Mouse (Mus musculus) thymus, adult 2 months (tissue): ENCODE results near the gene Cdh4. TPM values are rescaled to one million over a fixed set of nuclear protein-coding genes. Genes with fewer than 3 reads are reported as not detected.

ENCODE experiments used
- DNase-seq: peaks from one replicate; pipeline ENCODE4 v3.0.0; 2021
- H3K27ac ChIP-seq: fragments of 200-500 bp; 2 replicates; pipeline ENCODE4 v1.5.1; 2012; ENCODE audit warnings: low read length, control low read depth; ENCODE audit not compliant: control insufficient read depth, insufficient read depth
- H3K27me3 ChIP-seq: fragments of 200-500 bp; 2 replicates; pipeline ENCODE4 v1.6.1; 2012; ENCODE audit warnings: mild to moderate bottlenecking, low read length, moderate library complexity, mixed read lengths; ENCODE audit not compliant: control insufficient read depth, insufficient read depth
- H3K36me3 ChIP-seq: fragments of 200-500 bp; 2 replicates; pipeline ENCODE4 v1.6.1; 2012; ENCODE audit warnings: mild to moderate bottlenecking, low read length, moderate library complexity; ENCODE audit not compliant: control insufficient read depth, insufficient read depth
- H3K4me1 ChIP-seq: fragments of 200-500 bp; replicated peaks from 2 replicates; pipeline ENCODE4 v1.6.1; 2012; ENCODE audit warnings: low read length; ENCODE audit not compliant: control insufficient read depth, insufficient read depth
- H3K4me3 ChIP-seq: fragments of 200-500 bp; 2 replicates; pipeline ENCODE4 v1.5.1; 2012; ENCODE audit warnings: mild to moderate bottlenecking, low read length, control low read depth, moderate library complexity; ENCODE audit not compliant: control insufficient read depth, insufficient read depth
- CTCF ChIP-seq: fragments of 200-500 bp; IDR thresholded peaks from 2 replicates; pipeline ENCODE4 v1.5.1; 2012; ENCODE audit warnings: mild to moderate bottlenecking, control low read depth, low read length, moderate library complexity, borderline replicate concordance; ENCODE audit not compliant: control insufficient read depth, poor library complexity, insufficient read depth; ENCODE audit errors: extremely low read depth
- POLR2A ChIP-seq: fragments of 200-500 bp; IDR thresholded peaks from 2 replicates; pipeline ENCODE4 v1.6.1; 2012; ENCODE audit warnings: mild to moderate bottlenecking, low read length, control low read depth, moderate library complexity; ENCODE audit not compliant: control insufficient read depth, poor library complexity, insufficient read depth; ENCODE audit errors: extremely low read depth
- WGBS: fragments of 180-500 bp; shearing (Covaris S2); methylation state at CpG from one replicate; pipeline ENCODE4 v1.1.7; 2018; 5-methylcytosine and 5-hydroxymethylcytosine counted together
- polyA plus RNA-seq: library from polyadenylated mRNA; depleted of rRNA; stranded (reverse); fragments of >200 nt; gene quantifications from 2 replicates; pipeline ENCODE4 v1.2.3, GENCODE M21; 2012

Cdh4 gene
- polyA plus RNA-seq, 1 experiment, result 9.7 TPM

GRCm38 (mm10) chr2:179884561-179884960 lies 442.3 kb downstream of the Cdh4 start:
- TF ChIP-seq POLR2A (no peak), CTCF (no peak)
- H3K27ac ChIP-seq, result no peak overlapping the region
- H3K36me3 ChIP-seq, result no peaks in the 10 kb centered on the region
- WGBS, result 48% methylated on average over 7 of the region's 7 CpGs
- H3K4me1 ChIP-seq, result no peaks in the 10 kb centered on the region
- H3K4me3 ChIP-seq, result no peak overlapping the region
- H3K27me3 ChIP-seq, result no peaks in the 10 kb centered on the region
- no peak for DNase-seq

GRCm38 (mm10) chr2:179891048-179891447 lies 448.8 kb downstream of the Cdh4 start:
- DNase-seq, result no peak
- Histone ChIP-seq H3K27ac (no peak overlapping the region), H3K4me1 (no peaks in the 10 kb centered on the region), H3K36me3 (no peaks in the 10 kb centered on the region), H3K4me3 (no peak overlapping the region), H3K27me3 (no peaks in the 10 kb centered on the region)
- TF ChIP-seq CTCF, result no peak
- TF ChIP-seq POLR2A, result no peak
- WGBS, result 79% methylated on average over 3 of the region's 3 CpGs

GRCm38 (mm10) chr2:179896949-179897348 lies 454.7 kb downstream of the Cdh4 start:
- H3K36me3 ChIP-seq, result no peaks in the 10 kb centered on the region
- H3K4me3 ChIP-seq, result no peak overlapping the region
- no peaks in the 10 kb centered on the region for H3K27me3 ChIP-seq
- DNase-seq, result no peak
- 91% methylated on average over 2 of the region's 2 CpGs for WGBS
- TF ChIP-seq POLR2A (no peak), CTCF (no peak)
- no peaks in the 10 kb centered on the region for H3K4me1 ChIP-seq
- H3K27ac ChIP-seq, result no peak overlapping the region

- Histone ChIP-seq H3K27ac (no peak overlapping the region), H3K36me3 (peaks cover 24% of the 10 kb centered on the region; the same call in 1 of the 2 replicates), H3K4me1 (no peaks in the 10 kb centered on the region), H3K4me3 (no peak overlapping the region), H3K27me3 (no peaks in the 10 kb centered on the region)
- DNase-seq, result no peak
- WGBS, result 92% methylated on average over 12 of the region's 12 CpGs
- TF ChIP-seq CTCF (no peak), POLR2A (no peak)
Observed at GRCm38 (mm10) chr2:179912911-179913310, 470.7 kb downstream of the Cdh4 start.

- WGBS, result 97% methylated on average over 15 of the region's 15 CpGs
Observed at GRCm38 (mm10) chr2:179913349-179913748, 471.1 kb downstream of the Cdh4 start.

GRCm38 (mm10) chr2:179914246-179914645 lies 472.0 kb downstream of the Cdh4 start:
- no peak overlapping the region for H3K4me3 ChIP-seq
- no peak overlapping the region for H3K27ac ChIP-seq
- WGBS, result 91% methylated on average over 2 of the region's 2 CpGs
- H3K4me1 ChIP-seq, result no peaks in the 10 kb centered on the region
- TF ChIP-seq POLR2A (no peak), CTCF (no peak)
- no peak for DNase-seq
- H3K36me3 ChIP-seq, result peaks cover 24% of the 10 kb centered on the region; the same call in 1 of the 2 replicates
- H3K27me3 ChIP-seq, result no peaks in the 10 kb centered on the region

More at GRCm38 (mm10) chr2:179913349-179913748, 471.1 kb downstream of the Cdh4 start:
- DNase-seq, result no peak
- H3K27ac ChIP-seq, result no peak overlapping the region
- no peaks in the 10 kb centered on the region for H3K27me3 ChIP-seq
- no peaks in the 10 kb centered on the region for H3K4me1 ChIP-seq
- H3K4me3 ChIP-seq, result no peak overlapping the region
- no peak for TF ChIP-seq CTCF
- TF ChIP-seq POLR2A, result no peak
- peaks cover 24% of the 10 kb centered on the region; the same call in 1 of the 2 replicates for H3K36me3 ChIP-seq

GRCm38 (mm10) chr2:179916877-179917673 lies 474.8 kb downstream of the Cdh4 start:
- Histone ChIP-seq H3K27ac (no peak overlapping the region), H3K4me3 (no peak overlapping the region), H3K27me3 (no peaks in the 10 kb centered on the region), H3K36me3 (peaks cover 37% of the 10 kb centered on the region), H3K4me1 (no peaks in the 10 kb centered on the region)
- WGBS, result 59% methylated on average over 5 of the region's 5 CpGs
- peak; percentile 78 for DNase-seq
- TF ChIP-seq CTCF (peak; percentile 71; the same call in 1 of the 2 replicates), POLR2A (no peak)
